Mouse (Mus musculus) testis, adult 2 months (tissue): Measurements from ENCODE around the gene Dnah11. TPM values are rescaled to one million over a fixed set of nuclear protein-coding genes. Genes with fewer than 3 reads are reported as not detected.

ENCODE experiments used
- H3K27ac ChIP-seq: fragments of 200-500 bp; 2 replicates; pipeline ENCODE4 v1.5.1; 2012; ENCODE audit warnings: low read depth, low read length; ENCODE audit not compliant: control insufficient read depth, insufficient read depth
- H3K27me3 ChIP-seq: fragments of 200-500 bp; 2 replicates; pipeline ENCODE4 v1.6.1; 2012; ENCODE audit warnings: mild to moderate bottlenecking, low read length, moderate library complexity; ENCODE audit not compliant: control insufficient read depth, insufficient read depth
- H3K36me3 ChIP-seq: fragments of 200-500 bp; 2 replicates; pipeline ENCODE4 v1.6.1; 2012; ENCODE audit warnings: mild to moderate bottlenecking, low read length; ENCODE audit not compliant: control insufficient read depth, insufficient read depth
- H3K4me1 ChIP-seq: fragments of 200-500 bp; 2 replicates; pipeline ENCODE4 v1.6.1; 2012; ENCODE audit warnings: low read length; ENCODE audit not compliant: control insufficient read depth, insufficient read depth
- H3K4me3 ChIP-seq: fragments of 200-500 bp; 2 replicates; pipeline ENCODE4 v1.5.1; 2012; ENCODE audit warnings: low read depth, mild to moderate bottlenecking, low read length, moderate library complexity, mixed read lengths; ENCODE audit not compliant: control insufficient read depth
- CTCF ChIP-seq: fragments of 200-500 bp; IDR thresholded peaks from 2 replicates; pipeline ENCODE4 v1.5.1; 2012; ENCODE audit warnings: low read depth, mild to moderate bottlenecking, inconsistent platforms, low read length, moderate library complexity; ENCODE audit not compliant: control insufficient read depth, insufficient read depth, insufficient replicate concordance
- POLR2A ChIP-seq: fragments of 200-500 bp; IDR thresholded peaks from 2 replicates; pipeline ENCODE4 v1.6.1; 2012; ENCODE audit warnings: low read depth, mild to moderate bottlenecking, inconsistent platforms, low read length, moderate library complexity; ENCODE audit not compliant: control insufficient read depth
- polyA plus RNA-seq: library from polyadenylated mRNA; depleted of rRNA; stranded (reverse); fragments of >200 nt; gene quantifications from 2 replicates; pipeline ENCODE4 v1.2.3, GENCODE M21; 2012

Dnah11 gene
- polyA plus RNA-seq, 1 experiment: 0.22 TPM

- Histone ChIP-seq H3K4me1 (no peaks in the 10 kb centered on the region), H3K36me3 (no peaks in the 10 kb centered on the region), H3K27ac (no peak overlapping the region), H3K4me3 (no peak overlapping the region), H3K27me3 (no peaks in the 10 kb centered on the region)
- TF ChIP-seq CTCF (no peak), POLR2A (no peak)
Observed at GRCm38 (mm10) chr12:117857884-117858283, 341.0 kb downstream of the Dnah11 start.

GRCm38 (mm10) chr12:117857023-117857422 lies 341.8 kb downstream of the Dnah11 start:
- Histone ChIP-seq H3K4me1 (no peaks in the 10 kb centered on the region), H3K36me3 (no peaks in the 10 kb centered on the region), H3K27ac (no peak overlapping the region), H3K27me3 (no peaks in the 10 kb centered on the region), H3K4me3 (no peak overlapping the region)
- no peak for TF ChIP-seq CTCF

- no peaks in the 10 kb centered on the region for H3K36me3 ChIP-seq
- TF ChIP-seq POLR2A: no peak
- TF ChIP-seq CTCF: peak; percentile 90
- no peak overlapping the region for H3K27ac ChIP-seq
- no peaks in the 10 kb centered on the region for H3K27me3 ChIP-seq
- H3K4me3 ChIP-seq: no peak overlapping the region
- H3K4me1 ChIP-seq: no peaks in the 10 kb centered on the region
Observed at GRCm38 (mm10) chr12:117853316-117853715, 345.5 kb downstream of the Dnah11 start.

GRCm38 (mm10) chr12:117850472-117850871 lies 348.4 kb downstream of the Dnah11 start:
- Histone ChIP-seq H3K4me3 (no peak overlapping the region), H3K27me3 (no peaks in the 10 kb centered on the region), H3K4me1 (no peaks in the 10 kb centered on the region), H3K36me3 (no peaks in the 10 kb centered on the region), H3K27ac (no peak overlapping the region)
- TF ChIP-seq POLR2A: no peak
- TF ChIP-seq CTCF: no peak

GRCm38 (mm10) chr12:117848621-117849020 lies 350.2 kb downstream of the Dnah11 start:
- no peak overlapping the region for H3K4me3 ChIP-seq
- no peak overlapping the region for H3K27ac ChIP-seq
- H3K27me3 ChIP-seq: no peaks in the 10 kb centered on the region
- no peaks in the 10 kb centered on the region for H3K36me3 ChIP-seq
- no peaks in the 10 kb centered on the region; the same call in 1 of the 2 replicates for H3K4me1 ChIP-seq
- TF ChIP-seq POLR2A (no peak), CTCF (no peak)

- no peak overlapping the region for H3K27ac ChIP-seq
- no peaks in the 10 kb centered on the region for H3K27me3 ChIP-seq
- TF ChIP-seq POLR2A (no peak), CTCF (no peak)
- H3K36me3 ChIP-seq: no peaks in the 10 kb centered on the region
- peaks cover 3% of the 10 kb centered on the region for H3K4me1 ChIP-seq
- H3K4me3 ChIP-seq: no peak overlapping the region
Observed at GRCm38 (mm10) chr12:117844917-117845316, 353.9 kb downstream of the Dnah11 start.

GRCm38 (mm10) chr12:117844075-117844408 lies 354.8 kb downstream of the Dnah11 start:
- Histone ChIP-seq H3K4me3 (peak overlapping the region; percentile 72), H3K36me3 (no peaks in the 10 kb centered on the region), H3K27me3 (no peaks in the 10 kb centered on the region), H3K27ac (no peak overlapping the region), H3K4me1 (peaks cover 3% of the 10 kb centered on the region)
- TF ChIP-seq POLR2A (no peak), CTCF (no peak)
